Mouse (Mus musculus) forebrain, embryonic 12.5 days (tissue): ENCODE measurements around the gene Creb3l1. TPM values are rescaled to one million over a fixed set of nuclear protein-coding genes. Genes with fewer than 3 reads are reported as not detected.

ENCODE experiments used
- ATAC-seq: fragments of 200-750 bp; cut with Nextera tagmentation; 2 replicates; pipeline ENCODE4 v1.8.0; 2017; ENCODE audit warnings: moderate TSS enrichment; ENCODE audit not compliant: low FRiP score
- H3K27ac ChIP-seq: fragments of 300-500 bp; sonication (generic); 2 replicates; pipeline ENCODE4 v1.5.1; 2016; ENCODE audit warnings: mild to moderate bottlenecking
- H3K27me3 ChIP-seq: fragments of 300-500 bp; sonication (generic); 2 replicates; pipeline ENCODE4 v1.6.1; 2016; ENCODE audit warnings: mild to moderate bottlenecking
- H3K36me3 ChIP-seq: fragments of 300-500 bp; sonication (generic); replicated peaks from 2 replicates; pipeline ENCODE4 v1.6.1; 2016; ENCODE audit warnings: mild to moderate bottlenecking
- H3K4me1 ChIP-seq: fragments of 300-500 bp; sonication (generic); 2 replicates; pipeline ENCODE4 v1.6.1; 2016
- H3K4me2 ChIP-seq: fragments of 300-500 bp; sonication (generic); 2 replicates; pipeline ENCODE4 v1.6.1; 2016; ENCODE audit warnings: mild to moderate bottlenecking, moderate library complexity
- H3K4me3 ChIP-seq: fragments of 300-500 bp; sonication (generic); replicated peaks from 2 replicates; pipeline ENCODE4 v1.5.1; 2016; ENCODE audit warnings: mild to moderate bottlenecking
- H3K9ac ChIP-seq: fragments of 300-500 bp; sonication (generic); 2 replicates; pipeline ENCODE4 v1.6.1; 2016; ENCODE audit warnings: mild to moderate bottlenecking
- H3K9me3 ChIP-seq: fragments of 300-500 bp; sonication (generic); 2 replicates; pipeline ENCODE4 v1.6.1; 2016
- WGBS: fragments of 180-500 bp; shearing (Covaris S2); methylation state at CpG from one replicate; pipeline ENCODE4 v1.1.7; 2016; 5-methylcytosine and 5-hydroxymethylcytosine counted together
- polyA plus RNA-seq: library from polyadenylated mRNA; unstranded; fragments of >200 nt; fragmentation: Nextera tagmentation; extraction: Ambion mirVana; gene quantifications from 2 replicates; pipeline ENCODE4 v1.2.1, GENCODE M21; 2016

Creb3l1 gene
- polyA plus RNA-seq, 1 experiment from 2014 or later = 1.4 TPM

DNA sequence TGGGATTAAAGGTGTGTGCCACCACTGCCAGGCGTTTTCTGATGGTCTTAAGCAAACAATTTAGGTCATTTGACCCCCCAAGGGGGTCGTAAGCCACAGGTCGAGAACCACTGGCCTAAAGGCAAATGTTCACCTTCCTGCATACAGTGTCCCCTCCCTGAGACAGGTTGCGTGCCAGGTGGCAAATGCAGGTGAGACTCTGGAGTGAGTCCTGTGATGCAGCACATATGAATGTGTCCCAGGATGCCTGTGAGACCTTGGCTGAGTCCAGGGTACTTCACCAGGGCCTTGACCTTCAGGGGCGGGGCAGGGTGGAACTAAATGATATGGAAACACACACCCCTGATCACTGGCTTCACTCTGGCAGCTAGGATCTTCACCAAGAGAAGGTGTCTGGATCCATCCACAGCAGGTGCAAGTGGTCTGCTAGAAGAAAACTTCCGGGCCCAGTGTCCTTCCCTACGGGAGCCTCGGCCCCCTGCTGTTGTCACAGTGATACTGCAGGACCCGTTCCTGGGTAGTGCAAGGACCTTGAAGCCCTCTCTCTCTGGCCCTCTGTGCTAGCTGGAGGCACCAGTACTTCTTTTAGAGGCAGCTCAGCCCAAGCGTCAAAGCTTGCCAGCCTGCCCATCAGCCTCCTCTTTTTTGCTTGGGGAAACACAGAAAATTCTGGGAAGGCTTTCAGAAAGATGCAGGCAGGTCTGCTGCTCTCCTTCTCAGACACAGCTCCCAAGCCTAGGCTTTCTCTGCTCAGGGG is 65.4 kb downstream of the Creb3l1 start:
- Histone ChIP-seq H3K4me1 (peaks cover 38% of the 10 kb centered on the region), H3K4me2 (no peak overlapping the region), H3K36me3 (no peaks in the 10 kb centered on the region), H3K27me3 (no peaks in the 10 kb centered on the region), H3K27ac (no peak overlapping the region), H3K4me3 (no peak overlapping the region), H3K9me3 (no peaks in the 10 kb centered on the region), H3K9ac (no peak overlapping the region)
- 50% methylated on average over 10 of the region's 10 CpGs for WGBS
- no peak for ATAC-seq

DNA sequence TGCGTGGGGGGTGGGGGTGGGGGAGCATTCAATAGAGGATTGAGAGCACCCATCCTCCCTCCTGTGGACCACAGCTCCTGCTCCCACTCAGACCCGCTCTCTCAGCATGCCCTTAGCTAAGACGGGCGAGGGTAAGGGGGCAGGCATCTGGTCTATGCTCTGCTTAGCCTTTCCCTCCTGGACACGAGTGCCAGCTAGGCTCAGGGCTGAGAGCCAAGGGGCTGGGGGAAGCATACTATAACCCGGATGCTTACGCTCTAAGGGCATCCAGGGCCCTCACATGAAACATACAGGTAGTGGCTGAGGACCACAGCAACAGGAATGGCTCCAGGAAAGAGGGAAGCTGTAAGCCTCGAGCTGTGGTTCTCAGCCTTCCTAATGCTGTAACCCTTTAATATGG is 66.3 kb downstream of the Creb3l1 start:
- no peaks in the 10 kb centered on the region for H3K27me3 ChIP-seq
- H3K9ac ChIP-seq = peak overlapping the region; percentile 18; the same call in 1 of the 2 replicates
- WGBS = 87% methylated on average over 8 of the region's 8 CpGs
- no peak overlapping the region for H3K27ac ChIP-seq
- no peak for ATAC-seq
- H3K4me3 ChIP-seq = no peak overlapping the region
- peaks cover 38% of the 10 kb centered on the region for H3K4me1 ChIP-seq
- H3K36me3 ChIP-seq = no peaks in the 10 kb centered on the region
- no peak overlapping the region for H3K4me2 ChIP-seq
- no peaks in the 10 kb centered on the region for H3K9me3 ChIP-seq

DNA sequence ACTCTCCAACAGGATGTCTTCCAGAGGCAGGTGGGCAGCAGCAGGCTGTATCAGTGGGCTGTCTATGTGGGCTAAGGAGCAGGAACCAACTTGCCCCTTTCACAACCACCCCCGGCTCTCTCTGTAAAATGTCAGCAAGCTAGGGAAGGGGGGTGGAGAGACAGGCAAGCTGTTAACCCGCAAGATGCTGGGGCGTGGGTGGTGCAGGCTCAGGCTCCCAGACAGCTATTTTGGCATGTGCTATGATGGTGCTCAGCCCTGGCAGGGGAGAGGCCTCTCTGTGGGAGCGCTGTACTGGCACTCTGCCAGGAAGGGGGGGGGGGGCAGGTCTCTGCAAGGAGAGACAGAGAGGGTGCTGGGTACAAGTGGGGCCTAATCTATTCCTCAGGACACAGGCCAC is 67.2 kb downstream of the Creb3l1 start:
- Histone ChIP-seq H3K9me3 (no peaks in the 10 kb centered on the region), H3K27me3 (no peaks in the 10 kb centered on the region), H3K9ac (0 out of 2 replicates have a peak overlapping the region, but pooled peaks have one; percentile 21), H3K4me3 (no peak overlapping the region), H3K4me2 (no peak overlapping the region), H3K27ac (peak overlapping the region; percentile 68), H3K36me3 (no peaks in the 10 kb centered on the region), H3K4me1 (peaks cover 30% of the 10 kb centered on the region)
- 49% methylated on average over 4 of the region's 4 CpGs for WGBS
- ATAC-seq = peak; percentile 66

DNA sequence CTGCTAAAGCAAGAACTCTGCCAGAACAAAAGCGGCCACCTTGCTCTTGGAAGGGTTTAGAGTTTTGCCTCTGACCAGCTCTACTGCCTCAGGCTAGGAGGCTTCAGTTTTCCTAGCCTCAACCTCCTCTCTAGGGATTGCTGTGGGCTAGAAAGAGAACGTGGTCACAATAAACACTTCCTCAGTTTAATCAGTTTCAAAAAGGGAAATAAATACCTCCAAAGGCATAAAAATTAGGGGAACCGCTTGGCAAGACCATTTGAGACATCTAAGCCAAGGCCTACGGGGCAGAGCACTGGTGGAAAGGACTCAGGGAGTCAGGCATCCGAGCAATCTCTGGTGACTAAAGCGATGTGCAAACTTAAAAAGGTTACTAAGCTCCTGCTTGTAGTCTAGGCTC is 68.4 kb downstream of the Creb3l1 start:
- no peak overlapping the region for H3K4me2 ChIP-seq
- no peaks in the 10 kb centered on the region for H3K27me3 ChIP-seq
- no peaks in the 10 kb centered on the region for H3K36me3 ChIP-seq
- WGBS = 85% methylated on average over 6 of the region's 6 CpGs
- no peak overlapping the region for H3K27ac ChIP-seq
- H3K9ac ChIP-seq = no peak overlapping the region
- H3K9me3 ChIP-seq = no peaks in the 10 kb centered on the region
- no peak overlapping the region for H3K4me3 ChIP-seq
- H3K4me1 ChIP-seq = peaks cover 25% of the 10 kb centered on the region
- ATAC-seq = no peak

DNA sequence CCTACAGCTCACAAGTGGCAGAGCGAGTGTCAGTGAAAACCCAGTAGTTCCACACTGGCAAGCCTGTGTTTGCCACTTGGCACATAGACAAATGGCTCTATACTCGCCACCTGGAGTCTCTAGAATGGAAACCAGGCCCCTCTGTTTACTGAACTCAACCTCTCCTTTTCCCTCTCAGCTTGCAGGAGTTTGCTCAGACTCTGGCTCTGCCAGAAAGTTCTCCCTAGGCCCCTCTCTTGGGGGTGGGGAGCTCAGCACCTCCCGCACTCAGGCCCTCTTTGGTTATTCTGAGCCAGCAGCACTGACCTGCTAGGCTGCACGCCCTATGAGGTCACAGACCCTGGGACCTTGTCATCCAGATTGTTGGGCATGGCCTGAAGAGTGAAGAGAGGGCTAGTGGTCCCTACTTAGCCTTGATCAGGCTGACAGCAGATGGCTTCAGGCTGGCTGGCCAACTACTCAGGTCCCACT is 69.1 kb downstream of the Creb3l1 start:
- Histone ChIP-seq H3K27me3 (no peaks in the 10 kb centered on the region), H3K9ac (no peak overlapping the region), H3K4me2 (no peak overlapping the region), H3K36me3 (no peaks in the 10 kb centered on the region), H3K4me3 (no peak overlapping the region), H3K4me1 (peaks cover 32% of the 10 kb centered on the region), H3K27ac (no peak overlapping the region), H3K9me3 (no peaks in the 10 kb centered on the region)
- WGBS = 91% methylated on average over 4 of the region's 4 CpGs
- ATAC-seq = no peak

DNA sequence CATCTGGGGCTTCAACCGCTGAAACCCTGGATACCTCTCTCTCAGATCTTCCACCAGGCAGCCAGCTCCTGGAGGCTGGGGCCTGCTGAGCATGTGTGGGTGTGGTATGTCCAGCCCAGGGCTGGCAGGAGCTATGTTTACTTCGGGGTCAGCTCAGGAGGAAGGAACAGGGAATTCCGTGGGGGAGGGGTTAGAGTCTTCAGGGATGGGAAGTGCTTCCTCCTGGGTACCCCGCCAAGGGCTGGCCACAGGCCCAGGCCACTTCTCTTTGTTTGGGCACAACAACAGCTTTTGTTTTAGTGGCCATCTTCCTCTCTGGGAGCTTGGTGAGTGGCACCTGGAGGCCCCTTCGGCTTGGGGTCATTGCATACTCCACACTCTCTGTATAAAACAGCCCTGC is 70.5 kb downstream of the Creb3l1 start:
- H3K4me3 ChIP-seq = no peak overlapping the region
- no peaks in the 10 kb centered on the region for H3K9me3 ChIP-seq
- no peaks in the 10 kb centered on the region for H3K27me3 ChIP-seq
- no peak for ATAC-seq
- H3K9ac ChIP-seq = no peak overlapping the region
- WGBS = 30% methylated on average over 5 of the region's 5 CpGs
- no peaks in the 10 kb centered on the region for H3K36me3 ChIP-seq
- peaks cover 32% of the 10 kb centered on the region for H3K4me1 ChIP-seq
- H3K27ac ChIP-seq = no peak overlapping the region
- H3K4me2 ChIP-seq = no peak overlapping the region

DNA sequence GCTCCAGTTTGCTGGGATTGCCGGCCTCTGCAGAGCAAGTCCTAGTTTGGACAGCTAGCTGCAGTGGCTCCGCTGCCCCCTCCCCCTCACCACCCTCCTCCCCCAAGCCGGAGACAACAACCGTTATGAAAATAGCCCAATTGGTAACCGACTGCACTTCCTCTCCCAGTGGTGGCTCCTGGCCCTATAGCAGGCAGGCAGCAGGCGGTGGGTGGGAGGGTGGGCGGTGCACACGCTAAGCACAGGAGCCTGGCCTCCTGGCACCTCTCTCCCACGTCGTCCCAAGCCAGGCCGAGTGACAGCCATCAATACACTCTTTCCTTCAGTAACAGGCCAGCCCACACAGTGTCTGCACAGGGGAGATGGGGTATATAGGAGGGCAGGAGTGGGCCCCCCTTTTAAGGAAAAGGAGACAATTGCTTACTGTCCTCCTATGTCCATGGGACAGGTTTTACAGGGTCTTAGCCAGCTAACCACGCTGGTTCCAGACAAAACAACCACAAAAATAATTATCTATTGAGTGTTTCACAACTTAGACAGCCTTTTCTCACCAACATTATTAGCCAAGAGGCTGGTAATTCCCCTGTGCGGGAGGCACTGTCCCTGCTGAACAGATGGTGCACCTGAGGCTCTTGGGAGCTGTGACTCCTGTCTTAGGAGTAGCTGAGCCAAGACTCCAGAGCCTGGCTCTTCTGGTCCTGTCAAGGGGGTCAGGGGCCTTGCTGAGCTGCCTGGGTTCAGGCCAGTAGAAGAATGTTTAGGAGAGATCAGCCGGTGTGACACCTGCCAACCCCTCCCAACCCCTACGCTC is 73.8 kb downstream of the Creb3l1 start:
- H3K9me3 ChIP-seq = no peaks in the 10 kb centered on the region
- peak overlapping the region; percentile 36; the same call in 1 of the 2 replicates for H3K9ac ChIP-seq
- H3K4me1 ChIP-seq = peaks cover 43% of the 10 kb centered on the region
- H3K27ac ChIP-seq = peak overlapping the region; percentile 83
- ATAC-seq = peak; percentile 48
- 16% methylated on average over 15 of the region's 15 CpGs for WGBS
- H3K27me3 ChIP-seq = no peaks in the 10 kb centered on the region
- H3K4me3 ChIP-seq = no peak overlapping the region
- peak overlapping the region; percentile 41 for H3K4me2 ChIP-seq
- no peaks in the 10 kb centered on the region for H3K36me3 ChIP-seq

DNA sequence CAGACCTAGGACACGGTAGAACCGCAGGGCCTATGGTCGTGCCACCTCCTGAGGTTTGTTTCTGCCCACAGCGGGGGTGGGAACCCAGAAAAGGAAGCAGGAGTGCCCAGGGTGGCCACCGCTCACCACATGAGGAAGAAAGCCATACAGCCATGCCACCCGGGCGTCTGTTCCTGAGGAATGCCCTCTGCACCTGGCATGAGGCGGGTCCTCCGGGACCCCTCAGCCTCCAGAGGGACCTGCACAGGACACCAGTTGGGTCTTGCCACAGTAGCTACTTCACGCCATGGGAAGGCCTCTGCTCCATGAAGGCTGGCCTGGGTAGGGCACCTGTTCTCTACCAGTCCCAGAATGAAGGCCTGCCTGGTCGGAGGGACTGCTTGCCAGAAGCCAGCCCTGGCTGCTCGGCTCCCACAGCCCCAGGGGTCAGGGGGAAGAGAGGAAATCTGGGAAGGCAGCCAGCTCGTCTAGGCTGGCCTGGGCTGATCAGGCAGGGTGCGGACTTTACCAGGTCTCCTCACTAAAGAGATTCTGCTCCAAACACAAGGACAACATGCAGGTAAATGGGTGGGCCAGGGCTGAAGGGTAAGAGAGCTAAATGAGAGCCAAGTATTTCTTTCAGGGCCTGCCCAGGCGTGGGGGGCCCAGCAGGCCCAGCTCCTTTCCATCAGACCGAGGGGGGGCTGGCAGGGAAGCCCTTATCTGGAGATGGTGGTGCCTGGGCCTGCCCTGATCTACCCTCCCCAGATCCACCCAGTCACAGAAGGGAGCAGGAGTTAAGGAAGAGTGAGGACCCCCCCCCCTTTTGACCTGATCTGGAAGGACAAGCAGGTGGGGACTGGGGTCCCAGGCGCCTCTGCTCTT is 74.7 kb downstream of the Creb3l1 start:
- ATAC-seq = peak; percentile 21; the same call in 1 of the 2 replicates
- Histone ChIP-seq H3K4me1 (peaks cover 44% of the 10 kb centered on the region), H3K4me2 (peak overlapping the region; percentile 41), H3K36me3 (no peaks in the 10 kb centered on the region), H3K27me3 (no peaks in the 10 kb centered on the region), H3K9ac (peak overlapping the region; percentile 36; the same call in 1 of the 2 replicates), H3K4me3 (no peak overlapping the region), H3K9me3 (no peaks in the 10 kb centered on the region), H3K27ac (peak overlapping the region; percentile 83)
- WGBS = 74% methylated on average over 17 of the region's 17 CpGs

DNA sequence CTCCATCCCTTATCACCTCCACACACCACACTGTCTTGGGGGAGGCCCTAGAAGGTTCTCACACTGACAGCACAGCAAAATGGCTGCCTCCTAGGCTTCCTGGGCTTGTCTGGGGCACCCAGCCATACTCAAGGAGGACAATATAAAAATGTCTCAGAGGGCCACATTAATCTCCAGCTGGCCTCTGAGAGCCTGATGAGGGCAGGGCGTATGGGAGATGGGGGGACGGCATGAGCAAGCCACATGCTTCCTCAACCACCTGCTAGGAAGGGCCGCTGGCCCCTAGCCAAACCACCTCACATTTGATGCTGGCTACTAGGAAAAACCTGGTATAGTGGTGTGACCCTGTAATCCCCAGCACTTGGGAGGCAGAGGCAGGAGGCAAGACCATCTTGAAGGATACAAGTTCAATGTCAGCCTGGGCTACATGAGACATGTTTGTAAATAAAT is 75.5 kb downstream of the Creb3l1 start:
- H3K9me3 ChIP-seq = no peaks in the 10 kb centered on the region
- peak overlapping the region; percentile 31; the same call in 1 of the 2 replicates for H3K27ac ChIP-seq
- no peak overlapping the region for H3K4me2 ChIP-seq
- no peaks in the 10 kb centered on the region for H3K27me3 ChIP-seq
- peaks cover 49% of the 10 kb centered on the region for H3K4me1 ChIP-seq
- 87% methylated on average over 3 of the region's 3 CpGs for WGBS
- no peak overlapping the region for H3K9ac ChIP-seq
- H3K36me3 ChIP-seq = no peaks in the 10 kb centered on the region
- no peak for ATAC-seq
- no peak overlapping the region for H3K4me3 ChIP-seq

DNA sequence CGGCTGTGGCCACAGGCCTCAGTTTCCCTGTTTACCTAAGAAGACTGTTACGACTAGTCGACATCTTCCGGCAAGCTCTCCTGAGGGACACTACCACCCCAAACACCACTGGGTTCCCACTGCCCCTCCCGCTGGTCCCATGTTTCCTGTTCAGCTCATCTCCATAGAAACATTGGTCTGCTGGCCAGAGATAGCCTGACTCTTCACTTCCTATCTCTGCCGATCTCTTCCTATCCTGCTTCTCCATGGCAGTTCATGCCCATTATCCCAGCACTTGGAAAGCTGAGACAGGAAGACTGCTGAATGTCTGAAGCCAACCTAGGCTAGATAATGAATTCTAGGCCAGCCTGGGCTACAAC is 76.2 kb downstream of the Creb3l1 start:
- Histone ChIP-seq H3K4me3 (no peak overlapping the region), H3K27me3 (no peaks in the 10 kb centered on the region), H3K9ac (no peak overlapping the region), H3K27ac (peak overlapping the region; percentile 54), H3K9me3 (no peaks in the 10 kb centered on the region), H3K4me1 (peaks cover 49% of the 10 kb centered on the region), H3K4me2 (no peak overlapping the region), H3K36me3 (no peaks in the 10 kb centered on the region)
- WGBS = 83% methylated on average over 6 of the region's 6 CpGs
- ATAC-seq = no peak

DNA sequence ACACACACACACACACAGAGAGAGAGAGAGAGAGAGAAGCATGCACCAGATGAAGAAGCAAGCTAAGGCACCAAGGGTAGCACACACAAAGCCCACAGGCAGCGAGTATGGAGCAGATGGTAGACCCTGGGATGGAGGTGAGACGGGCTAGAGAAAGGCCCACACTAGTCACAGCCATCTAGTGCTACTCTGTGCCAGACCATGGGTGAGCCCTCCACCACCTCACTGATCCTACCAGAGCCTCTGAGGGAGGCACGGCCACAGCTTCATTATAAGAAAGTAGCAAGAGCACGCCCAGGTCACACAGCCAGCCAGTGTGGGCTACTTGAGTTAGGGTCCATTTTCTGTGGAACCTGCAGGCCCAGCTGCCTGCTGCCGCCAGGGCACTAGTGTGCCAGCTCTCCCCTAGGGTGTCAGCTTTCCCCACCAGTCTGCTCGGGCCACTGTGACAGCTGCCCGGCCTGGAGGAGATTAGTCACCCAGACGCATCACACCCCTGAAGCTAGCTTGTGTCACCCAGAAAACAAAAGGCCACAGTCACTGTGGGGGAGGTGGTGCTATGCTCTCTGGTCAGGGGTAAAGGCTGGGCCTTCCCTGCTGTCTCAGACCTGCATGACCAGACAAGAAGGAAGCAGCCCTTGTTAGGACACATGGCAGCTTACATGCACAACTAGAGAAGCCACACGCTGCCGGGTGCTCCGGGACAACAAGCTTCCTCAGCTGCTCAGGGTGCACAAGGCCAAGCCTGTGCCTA is 76.7 kb downstream of the Creb3l1 start:
- H3K9ac ChIP-seq = no peak overlapping the region
- peak overlapping the region; percentile 54 for H3K27ac ChIP-seq
- no peaks in the 10 kb centered on the region for H3K27me3 ChIP-seq
- H3K4me3 ChIP-seq = no peak overlapping the region
- peaks cover 49% of the 10 kb centered on the region for H3K4me1 ChIP-seq
- H3K9me3 ChIP-seq = no peaks in the 10 kb centered on the region
- H3K4me2 ChIP-seq = no peak overlapping the region
- H3K36me3 ChIP-seq = no peaks in the 10 kb centered on the region
- 50% methylated on average over 11 of the region's 11 CpGs for WGBS
- 0 out of 2 replicates have a peak, but pooled peaks have one; percentile 18 for ATAC-seq
